Mouse (Mus musculus): ENCODE measurements at regions not wholly inside any gene's neighbourhood (a gene's known extent, or its start where the extent isn't known, plus 50 kb on each side); places are given as distances from the start of the nearest gene placed in this dataset.
A peak's percentile ranks its signal among the peaks of the same experiment; 100 is the strongest.

- DNase-seq (ENCODE audit: low read depth) = no peak
Observed at GRCm38 (mm10) chr13:14898495-14898894, 268.5 kb downstream of the AW209491 start.

DNA sequence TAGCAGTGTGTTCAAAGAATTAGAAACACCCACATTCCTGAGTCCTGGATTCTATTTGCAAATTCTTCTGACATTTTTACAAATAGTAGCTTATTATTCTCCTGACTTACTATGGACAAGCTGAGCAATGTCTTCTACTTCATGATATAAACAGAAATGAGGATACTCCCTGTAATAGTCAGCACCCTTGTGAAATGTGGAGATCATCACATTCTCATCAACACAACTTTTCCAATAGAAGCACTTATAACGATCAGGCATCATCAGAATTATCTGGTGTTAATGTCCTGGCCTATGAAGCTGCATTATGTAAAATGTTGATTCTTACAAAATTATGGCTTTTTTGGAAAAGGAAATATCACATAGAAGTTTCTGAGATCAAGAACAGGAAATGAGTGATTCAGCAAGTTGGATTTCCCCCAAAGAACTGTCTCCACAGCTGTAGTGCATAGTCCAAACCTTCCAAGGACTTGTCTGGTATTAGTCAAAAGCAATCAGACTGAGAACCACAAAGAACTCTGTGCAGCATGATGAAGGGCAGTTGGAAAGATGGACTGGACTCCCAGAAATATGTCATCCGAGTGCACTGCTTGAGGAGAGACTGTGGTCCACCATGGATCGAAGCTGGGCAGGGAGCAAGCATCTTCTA is 300.3 kb downstream of the AW209491 start:
- DNase-seq (ENCODE audit: low read depth) = peak; percentile 82

DNA sequence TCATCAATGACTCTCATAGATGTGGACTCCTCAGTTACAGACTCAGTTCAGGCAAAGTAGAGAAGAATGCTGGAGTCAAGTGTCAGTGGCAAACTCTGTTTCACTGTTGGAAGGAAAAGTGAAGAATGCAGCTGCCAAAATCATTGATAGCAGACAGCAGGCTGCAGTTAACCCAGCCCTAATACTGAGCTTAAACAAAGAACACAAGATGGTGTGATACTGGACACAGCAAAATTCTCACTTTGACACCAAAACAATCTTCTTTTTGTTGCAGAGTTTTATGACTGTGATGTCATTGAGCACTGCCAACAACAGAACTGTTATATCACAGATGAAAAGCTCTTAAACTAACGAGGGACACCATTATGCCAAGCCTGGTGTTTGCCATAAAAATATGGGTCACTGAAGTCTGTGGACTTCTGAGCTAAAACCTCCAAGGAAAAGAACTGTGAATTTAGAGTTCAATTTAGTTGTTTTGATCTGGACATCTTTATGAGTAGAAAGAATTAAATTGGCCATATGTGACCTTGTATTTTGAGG is 336.3 kb downstream of the AW209491 start:
- no peak for DNase-seq (ENCODE audit: low read depth)

- no peak for DNase-seq (ENCODE audit: low read depth)
Observed at GRCm38 (mm10) chr13:15002700-15003099, 372.7 kb downstream of the AW209491 start.

GRCm38 (mm10) chr13:15011638-15012037 is 381.7 kb downstream of the AW209491 start:
- no peak for DNase-seq (ENCODE audit: low read depth)

DNA sequence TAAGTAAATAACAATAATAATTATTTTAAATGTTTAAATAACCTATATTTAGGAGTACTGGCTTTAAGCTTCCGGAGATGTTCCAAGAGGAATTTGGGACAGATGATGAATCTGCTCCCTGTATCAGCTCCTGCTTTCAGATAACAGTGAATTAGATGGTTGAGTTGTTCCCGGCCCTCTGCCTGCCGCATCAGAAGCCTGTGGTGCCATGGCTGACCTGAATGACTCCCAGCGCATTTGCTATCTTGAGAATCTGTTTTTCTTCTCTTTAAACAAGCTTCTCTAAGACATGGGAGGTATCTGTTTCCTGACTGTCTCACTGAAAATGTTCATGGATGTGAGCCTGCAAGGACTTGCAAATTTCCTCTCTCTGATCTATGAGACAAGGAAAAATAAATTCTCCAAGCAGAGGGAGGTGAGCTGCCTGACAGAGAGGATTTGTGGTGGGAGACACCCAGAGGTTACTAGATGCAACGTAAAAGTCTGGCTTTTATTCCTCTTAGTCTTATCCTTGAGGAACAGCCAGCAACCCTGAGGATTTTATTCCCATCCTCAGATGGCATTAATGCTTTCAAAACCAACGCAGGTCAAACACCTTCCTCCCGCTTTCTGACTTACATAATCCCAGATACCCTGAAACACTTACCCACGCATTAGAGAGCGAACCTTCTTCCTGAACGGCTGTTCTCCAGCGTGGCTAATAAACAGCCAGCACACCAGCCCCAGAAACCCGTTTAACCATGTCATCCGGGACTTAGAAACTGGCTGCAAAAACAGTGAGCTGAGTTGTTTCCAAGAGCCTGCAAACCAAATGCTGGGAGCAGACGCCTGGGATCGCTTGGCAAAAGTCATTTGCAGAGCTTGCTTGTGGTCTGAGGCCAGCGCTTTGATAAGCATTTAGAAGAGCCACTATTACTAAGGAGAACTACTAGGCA is 389.1 kb downstream of the AW209491 start:
- DNase-seq (ENCODE audit: low read depth) = no peak

DNA sequence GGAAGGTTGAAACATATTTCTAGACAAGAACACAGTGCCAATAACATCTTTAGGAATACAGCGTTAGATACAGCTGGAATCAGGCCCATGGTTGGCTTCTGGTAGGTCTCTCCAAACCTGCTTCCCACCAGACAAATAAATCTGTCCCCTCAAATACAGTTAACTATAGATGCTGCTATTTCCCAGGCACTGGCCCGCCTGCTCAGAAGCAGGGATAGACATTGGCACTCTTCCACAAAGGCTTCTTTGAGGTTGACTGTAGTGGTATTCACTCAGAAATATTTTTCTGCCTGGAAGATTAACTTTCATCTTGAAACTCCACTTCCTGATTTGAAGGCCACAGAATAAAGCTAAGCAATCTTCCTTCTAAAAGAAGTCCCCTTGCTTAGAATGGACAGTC is 396.6 kb downstream of the AW209491 start:
- no peak for DNase-seq (ENCODE audit: low read depth)

- peak; percentile 26 for DNase-seq (ENCODE audit: low read depth)
Observed at GRCm38 (mm10) chr13:15052667-15053375, 410.2 kb upstream of the Gli3 start.

GRCm38 (mm10) chr13:15054705-15055104 is 408.3 kb upstream of the Gli3 start:
- DNase-seq (ENCODE audit: low read depth) = no peak

- no peak for DNase-seq (ENCODE audit: low read depth)
Observed at GRCm38 (mm10) chr13:15078635-15079094, 384.4 kb upstream of the Gli3 start.

DNA sequence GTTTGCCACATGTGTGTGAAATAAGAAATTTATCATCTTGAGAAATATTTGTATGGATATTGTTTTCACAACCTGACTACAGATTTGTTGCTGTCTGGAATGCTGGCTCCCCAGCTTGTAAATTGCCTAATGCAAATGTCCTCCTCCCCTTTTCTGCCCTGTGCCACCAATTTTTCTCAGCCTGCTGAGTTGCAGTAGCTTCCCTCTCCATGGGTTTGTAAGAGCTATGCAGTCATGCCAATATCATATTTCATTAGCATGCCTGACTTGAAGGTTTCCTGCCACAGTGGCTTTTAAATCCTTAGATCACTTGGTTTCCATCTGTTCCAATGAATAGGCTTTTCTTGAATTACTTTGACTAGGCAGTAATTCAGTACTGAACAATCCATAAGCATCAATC is 383.9 kb upstream of the Gli3 start:
- peak; percentile 11 for DNase-seq (ENCODE audit: low read depth)

GRCm38 (mm10) chr13:15082255-15082932 is 380.6 kb upstream of the Gli3 start:
- DNase-seq (ENCODE audit: low read depth) = no peak

- DNase-seq (ENCODE audit: low read depth) = no peak
Observed at GRCm38 (mm10) chr13:15094836-15095235, 368.2 kb upstream of the Gli3 start.

DNA sequence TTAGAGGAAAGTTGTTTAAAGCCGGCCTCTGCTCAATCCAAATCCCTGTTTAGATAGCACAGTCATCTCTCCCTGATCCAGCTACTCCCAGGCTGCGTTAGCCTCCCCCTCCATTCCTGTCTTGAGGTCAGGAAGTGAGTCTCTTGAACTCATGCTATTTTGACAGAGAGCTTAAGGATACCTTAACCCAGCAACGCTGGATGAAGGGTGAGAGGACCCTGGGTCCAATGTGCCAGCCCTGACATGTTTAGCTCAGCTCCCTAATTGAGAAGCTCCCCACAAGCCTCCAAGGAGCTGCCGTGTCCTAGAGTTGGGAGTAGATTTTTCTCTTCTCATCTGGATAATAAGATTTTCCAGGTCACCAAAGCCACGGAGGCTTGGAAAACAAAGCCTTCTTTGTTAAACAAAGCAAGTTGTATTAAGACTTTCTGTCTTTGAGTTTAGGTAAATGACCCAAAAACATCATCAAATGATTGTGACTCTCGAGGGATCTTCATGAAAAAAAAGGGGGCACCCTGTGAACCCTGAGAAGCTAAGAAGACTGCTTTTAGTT is 355.2 kb upstream of the Gli3 start:
- no peak for DNase-seq (ENCODE audit: low read depth)

DNA sequence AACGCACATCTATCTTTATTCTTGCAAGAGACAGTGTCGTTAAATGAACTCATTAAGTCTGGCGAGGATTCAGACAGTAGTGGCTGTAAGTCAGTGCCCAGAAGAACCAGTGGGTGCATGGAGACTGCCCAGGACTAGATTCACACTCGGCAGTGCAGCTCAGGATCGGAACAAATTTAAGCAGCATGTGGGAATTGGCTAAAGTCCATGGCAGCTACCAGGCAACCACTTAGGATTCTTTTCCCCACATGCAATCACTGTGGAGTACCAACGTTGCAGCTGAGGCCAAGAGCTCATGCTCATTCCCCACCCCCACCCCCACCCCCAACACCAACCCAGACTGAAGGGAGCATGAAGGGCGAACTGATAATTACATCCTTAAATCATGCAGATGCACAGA is 349.7 kb upstream of the Gli3 start:
- DNase-seq (ENCODE audit: low read depth) = peak; percentile 24

DNA sequence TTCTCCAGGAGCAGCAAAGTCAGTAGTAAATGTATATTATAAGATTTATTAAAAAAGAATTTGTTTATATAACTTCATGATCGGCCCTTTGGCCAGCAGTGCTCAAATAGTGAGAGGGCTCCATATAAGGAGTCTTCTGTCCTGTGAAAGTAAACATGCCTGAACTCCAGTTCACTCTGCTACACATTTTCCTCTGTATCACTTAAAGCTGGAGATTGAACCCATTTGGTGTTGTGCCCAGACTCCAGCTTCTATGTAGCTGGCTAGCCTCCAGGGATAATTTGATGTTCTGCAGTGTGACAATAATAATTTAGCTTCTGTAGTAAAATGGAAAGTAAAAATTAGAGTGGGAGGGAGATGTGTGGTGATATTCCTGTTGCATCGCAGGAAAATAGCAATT is 332.8 kb upstream of the Gli3 start:
- DNase-seq (ENCODE audit: low read depth) = no peak

DNA sequence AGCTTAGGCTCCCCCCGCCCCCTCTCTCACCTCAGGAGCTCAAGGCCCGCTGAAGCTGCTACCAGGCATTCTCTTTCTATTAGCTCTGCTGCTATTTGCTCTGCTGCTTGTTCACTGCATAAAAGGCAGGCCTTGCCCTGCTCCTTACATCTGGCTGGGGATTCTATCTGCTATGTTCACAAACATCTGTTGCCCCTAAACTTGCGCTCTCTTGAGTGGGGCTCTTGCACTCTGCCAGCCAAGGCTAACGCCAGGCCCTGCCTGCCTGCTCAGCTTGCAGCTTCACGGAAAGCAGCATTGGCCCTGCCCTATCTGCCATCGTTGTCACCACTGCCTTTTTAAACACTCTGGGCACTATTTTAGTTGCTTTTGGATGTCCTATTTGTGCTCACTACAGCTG is 316.9 kb upstream of the Gli3 start:
- no peak for DNase-seq (ENCODE audit: low read depth)

DNA sequence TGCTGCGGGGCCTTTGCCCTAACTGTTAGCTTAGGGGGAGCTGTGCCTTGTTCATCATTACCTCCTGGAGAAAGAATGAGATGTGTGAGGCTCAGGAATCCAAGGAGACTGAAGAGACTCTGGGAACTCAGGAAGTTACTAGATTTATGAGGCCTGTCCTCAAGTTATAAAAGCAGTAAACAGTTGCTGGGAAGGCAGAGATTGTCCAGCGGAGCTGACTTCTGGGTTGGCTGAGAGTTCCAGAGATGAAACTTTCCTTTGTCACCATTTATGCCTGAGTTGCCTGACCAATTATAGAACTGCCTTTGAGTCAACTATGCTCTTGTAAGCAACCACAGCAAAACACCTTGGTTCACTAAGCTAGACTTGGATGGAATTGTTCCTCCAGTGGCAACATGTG is 282.1 kb upstream of the Gli3 start:
- DNase-seq (ENCODE audit: low read depth) = no peak

DNA sequence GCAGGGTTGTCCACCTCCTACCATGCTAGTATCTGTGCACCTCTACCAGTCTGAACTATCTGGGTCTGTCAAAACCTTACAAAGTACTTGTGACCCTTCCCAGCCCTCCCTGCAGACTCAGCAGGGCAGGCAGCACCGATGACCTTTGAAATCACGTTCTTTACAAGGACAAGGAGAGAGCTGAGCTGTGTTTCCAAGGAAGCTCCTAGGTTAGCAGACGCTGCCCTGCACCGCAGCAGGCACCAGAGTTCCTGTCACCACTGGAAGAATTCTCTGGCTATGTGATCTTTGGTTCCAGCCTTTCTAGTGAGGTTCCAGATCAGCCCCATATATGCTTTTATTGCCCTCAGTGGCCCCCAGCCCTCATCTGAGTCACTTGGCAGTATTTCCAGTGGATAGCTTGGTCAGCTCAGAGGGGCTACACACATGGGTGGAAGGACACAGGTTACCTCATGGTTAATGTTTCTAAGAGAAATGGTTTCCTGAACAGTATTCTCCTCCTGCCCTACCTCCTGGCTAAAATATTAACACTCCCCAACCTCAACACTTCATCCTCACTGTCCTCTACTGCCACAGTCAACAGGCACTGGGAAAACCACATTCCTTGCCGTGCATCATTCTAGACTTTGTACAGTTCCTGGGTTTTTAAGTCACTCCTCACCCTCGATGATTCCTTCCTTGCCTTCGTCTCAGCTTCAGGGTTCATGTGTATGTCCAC is 251.2 kb upstream of the Gli3 start:
- DNase-seq (ENCODE audit: low read depth) = no peak

- DNase-seq (ENCODE audit: low read depth) = peak; percentile 60
Observed at GRCm38 (mm10) chr13:15212353-15212850, 250.6 kb upstream of the Gli3 start.

GRCm38 (mm10) chr13:15221322-15221721 is 241.7 kb upstream of the Gli3 start:
- no peak for DNase-seq (ENCODE audit: low read depth)
